In genomic region chr5:100437917-100438316, GRCm38 (mm10) we compare ENCODE assay signal across 32 mouse cellular contexts.
"Had no signal": no experiment of that assay in that cellular context is flagged by ENCODE, and none has a peak within 500 bp of the region (broad histone marks: within the 10 kb centered on the region; RNA-seq: fewer than 3 reads in every experiment).

No protein-coding gene starts in this region.

- H3K27me3 ChIP-seq: limb, embryonic 12.5 days; limb, embryonic 13.5 days; limb, embryonic 15.5 days; liver, embryonic 12.5 days; liver, embryonic 13.5 days; liver, embryonic 15.5 days; lung, embryonic 15.5 days; megakaryocyte, embryonic 14.5 days; midbrain, embryonic 12.5 days; midbrain, embryonic 13.5 days; midbrain, embryonic 15.5 days; neural tube, embryonic 12.5 days had no signal

- H3K4me3 ChIP-seq: limb, embryonic 10.5 days; limb, embryonic 12.5 days; limb, embryonic 13.5 days; limb, embryonic 15.5 days; liver, embryonic 12.5 days; liver, embryonic 13.5 days; liver, embryonic 15.5 days; lung, embryonic 15.5 days; megakaryocyte, embryonic 14.5 days; midbrain, embryonic 10.5 days; midbrain, embryonic 12.5 days; midbrain, embryonic 13.5 days; midbrain, embryonic 15.5 days; myocyte; neural tube, embryonic 12.5 days had no signal

- H3K36me3 ChIP-seq: midbrain, embryonic 15.5 days had no signal

- H3K9me3 ChIP-seq: limb, embryonic 10.5 days; limb, embryonic 12.5 days; limb, embryonic 13.5 days; limb, embryonic 15.5 days; liver, embryonic 13.5 days; liver, embryonic 15.5 days; lung, embryonic 15.5 days; midbrain, embryonic 12.5 days; midbrain, embryonic 13.5 days; midbrain, embryonic 15.5 days; neural tube, embryonic 12.5 days had no signal

- H3K4me2 ChIP-seq: limb, embryonic 12.5 days; limb, embryonic 13.5 days; limb, embryonic 15.5 days; liver, embryonic 11.5 days; liver, embryonic 12.5 days; liver, embryonic 13.5 days; liver, embryonic 15.5 days; lung, embryonic 14.5 days; lung, embryonic 15.5 days; midbrain, embryonic 11.5 days; midbrain, embryonic 12.5 days; midbrain, embryonic 13.5 days; midbrain, embryonic 15.5 days; neural tube, embryonic 12.5 days had no signal

- H3K9ac ChIP-seq: limb, embryonic 12.5 days; limb, embryonic 13.5 days; limb, embryonic 15.5 days; liver, embryonic 12.5 days; liver, embryonic 13.5 days; liver, embryonic 14.5 days; liver, embryonic 15.5 days; liver, postnatal 0 days; lung, embryonic 14.5 days; lung, embryonic 15.5 days; midbrain, embryonic 12.5 days; midbrain, embryonic 13.5 days; midbrain, embryonic 15.5 days; neural tube, embryonic 12.5 days had no signal

- H3K27ac ChIP-seq: limb, embryonic 10.5 days; limb, embryonic 12.5 days; limb, embryonic 13.5 days; limb, embryonic 15.5 days; liver, embryonic 12.5 days; liver, embryonic 13.5 days; liver, embryonic 14.5 days; liver, embryonic 15.5 days; lung, embryonic 15.5 days; macrophage; midbrain, embryonic 10.5 days; midbrain, embryonic 12.5 days; midbrain, embryonic 13.5 days; midbrain, embryonic 15.5 days; neural tube, embryonic 12.5 days had no signal

- ATAC-seq: liver, embryonic 12.5 days; liver, postnatal 0 days; lung, postnatal 0 days; midbrain, embryonic 13.5 days; midbrain, embryonic 15.5 days; midbrain, embryonic 16.5 days had no signal

- H3K4me1 ChIP-seq: limb, embryonic 10.5 days; limb, embryonic 12.5 days; limb, embryonic 13.5 days; limb, embryonic 15.5 days; liver, embryonic 13.5 days; liver, embryonic 15.5 days; lung, embryonic 15.5 days; midbrain, embryonic 10.5 days; midbrain, embryonic 12.5 days; midbrain, embryonic 13.5 days; midbrain, embryonic 15.5 days; neural tube, embryonic 12.5 days had no signal

- DNase-seq: left cerebral cortex, postnatal 4 days; liver; liver, embryonic 13.5 days; liver, postnatal 0 days; lung, adult 18-20 months; lung, adult 2 months; lung, embryonic 14.5 days; lung, postnatal 10 days; lung, postnatal 14 days; lung, postnatal 36 days; lung, postnatal 4 days; midbrain, embryonic 14.5 days had no signal
